Mouse (Mus musculus): ENCODE measurements around the gene Hist1h4f. TPM values are rescaled to one million over a fixed set of nuclear protein-coding genes. Genes with fewer than 3 reads are reported as not detected.
"Not testable (repeated sequence)": the region's sequence is repeated elsewhere in the genome, so short reads cannot be mapped to it uniquely, and the experiment has no call there.

Hist1h4f gene
- polyA plus RNA-seq, 1 experiment from 2014 or later, result 0.95 TPM

DNA sequence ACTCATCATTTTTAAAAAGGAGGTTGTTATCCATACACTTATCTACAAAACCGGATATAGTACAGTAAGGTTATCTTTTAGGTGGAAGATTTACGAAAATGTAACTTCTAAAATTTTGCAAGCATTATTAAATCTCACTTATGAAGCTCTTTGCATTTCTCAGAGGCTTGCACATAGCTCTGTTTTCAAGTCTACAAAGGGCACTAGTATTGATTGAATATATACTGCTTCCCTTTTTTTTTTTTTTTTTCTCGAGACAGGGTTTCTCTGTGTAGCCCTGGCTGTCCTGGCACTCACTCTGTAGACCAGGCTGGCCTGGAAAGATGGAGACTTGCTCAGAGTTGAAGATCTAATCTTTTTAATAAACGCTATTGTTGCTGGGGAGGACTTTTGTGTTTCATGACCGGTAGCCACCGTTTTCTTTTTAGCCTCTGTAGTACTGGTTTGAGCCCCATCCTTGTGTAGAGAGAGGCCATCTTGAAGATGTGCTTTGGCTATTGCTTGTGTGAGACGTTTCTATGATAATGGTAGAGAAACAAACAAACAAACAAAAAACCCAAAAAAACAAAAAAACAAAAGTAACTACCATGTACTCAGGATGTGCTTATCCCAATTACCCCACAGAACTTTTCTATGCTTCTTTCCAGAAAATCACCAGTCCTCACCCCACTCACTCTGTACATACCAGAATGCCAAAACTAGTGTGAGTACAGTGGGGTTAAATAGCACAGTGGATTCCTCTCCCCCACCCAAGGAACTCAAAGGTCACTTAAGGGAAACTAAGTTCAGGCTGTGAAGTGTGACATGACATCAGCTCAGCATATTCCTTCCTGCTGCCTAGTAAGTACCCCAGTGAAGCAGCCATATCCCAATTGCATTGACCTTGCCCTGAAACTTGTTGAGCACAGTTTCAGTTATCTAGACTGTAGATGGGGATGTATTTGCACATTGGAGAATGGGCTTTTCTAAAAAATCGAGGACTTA lies 775 bp upstream of the Hist1h4f start:
- Histone ChIP-seq H3K36me3 (no peaks in the 10 kb centered on the region), H3K4me2 (peak overlapping the region; percentile 77), H3K4me3 (peak overlapping the region; percentile 55; the same call in 1 of the 2 replicates), H3K27ac (ENCODE audit: poor library complexity, severe bottlenecking) (peak overlapping the region; percentile 87), H3K27me3 (replicated peaks) (no peaks in the 10 kb centered on the region), H3K9ac (peak overlapping the region; percentile 75; the same call in 1 of the 2 replicates), H3K9me3 (replicated peaks) (no peaks in the 10 kb centered on the region), H3K4me1 (replicated peaks) (peaks cover 9% of the 10 kb centered on the region)
- ATAC-seq (ENCODE audit: insufficient number of reproducible peaks, low FRiP score), result no peak
- 56% methylated on average over 8 of the region's 8 CpGs for WGBS

DNA sequence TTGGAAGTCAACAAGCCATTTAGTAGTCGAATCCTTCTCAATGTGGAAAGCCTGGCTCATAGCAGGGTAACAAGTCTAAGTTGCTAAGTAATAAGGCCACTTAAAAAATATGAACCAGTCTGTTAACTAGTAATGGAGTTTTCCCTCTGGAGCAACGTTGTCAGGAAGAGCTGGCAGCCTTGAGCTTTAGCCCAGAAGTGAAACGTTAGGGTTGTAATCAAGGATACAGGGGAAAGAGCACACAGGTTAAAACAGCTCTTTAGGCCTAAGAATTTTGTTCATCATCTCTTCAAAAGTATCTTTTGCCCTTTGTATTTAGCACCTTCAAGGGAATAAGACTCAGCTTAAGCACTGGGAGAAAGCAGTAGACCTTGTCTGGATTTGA lies 695 bp downstream of the Hist1h4f start:
- peaks cover 6% of the 10 kb centered on the region for H3K4me1 ChIP-seq (replicated peaks)
- peak overlapping the region; percentile 77 for H3K4me2 ChIP-seq
- no peaks in the 10 kb centered on the region for H3K36me3 ChIP-seq
- H3K27ac ChIP-seq (ENCODE audit: poor library complexity, severe bottlenecking), result peak overlapping the region; percentile 87
- ATAC-seq (ENCODE audit: insufficient number of reproducible peaks, low FRiP score), result no peak
- WGBS, result 6% methylated on average over 3 of the region's 3 CpGs
- no peaks in the 10 kb centered on the region for H3K9me3 ChIP-seq (replicated peaks)
- peak overlapping the region; percentile 55 for H3K4me3 ChIP-seq
- peak overlapping the region; percentile 75 for H3K9ac ChIP-seq
- H3K27me3 ChIP-seq (replicated peaks), result no peaks in the 10 kb centered on the region

DNA sequence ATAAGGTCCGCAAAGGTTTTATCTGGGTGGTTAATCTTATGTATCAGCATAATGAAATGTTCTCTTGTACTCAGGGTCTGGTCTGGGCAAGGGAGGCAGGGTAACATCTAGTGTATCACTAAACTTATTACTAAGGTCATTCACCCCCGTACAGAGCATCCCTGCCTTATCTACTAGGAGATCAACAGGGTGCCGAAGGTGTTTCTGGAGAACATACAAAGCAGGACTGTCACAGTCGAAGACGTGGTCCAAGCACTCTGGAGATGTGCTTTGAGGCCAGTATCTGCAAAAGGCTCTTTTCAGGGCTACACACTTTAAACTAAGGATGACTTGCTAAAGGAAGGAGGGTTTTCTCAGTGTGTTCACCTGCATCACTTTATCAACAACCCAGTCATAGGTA lies 4.8 kb downstream of the Hist1h4f start:
- Histone ChIP-seq H3K4me1 (replicated peaks) (peaks cover 9% of the 10 kb centered on the region), H3K36me3 (no peaks in the 10 kb centered on the region), H3K4me3 (no peak overlapping the region), H3K27me3 (replicated peaks) (no peaks in the 10 kb centered on the region), H3K4me2 (no peak overlapping the region), H3K9me3 (replicated peaks) (no peaks in the 10 kb centered on the region), H3K27ac (ENCODE audit: poor library complexity, severe bottlenecking) (no peak overlapping the region), H3K9ac (no peak overlapping the region)
- 71% methylated on average over 5 of the region's 5 CpGs for WGBS
- ATAC-seq (ENCODE audit: insufficient number of reproducible peaks, low FRiP score), result no peak

DNA sequence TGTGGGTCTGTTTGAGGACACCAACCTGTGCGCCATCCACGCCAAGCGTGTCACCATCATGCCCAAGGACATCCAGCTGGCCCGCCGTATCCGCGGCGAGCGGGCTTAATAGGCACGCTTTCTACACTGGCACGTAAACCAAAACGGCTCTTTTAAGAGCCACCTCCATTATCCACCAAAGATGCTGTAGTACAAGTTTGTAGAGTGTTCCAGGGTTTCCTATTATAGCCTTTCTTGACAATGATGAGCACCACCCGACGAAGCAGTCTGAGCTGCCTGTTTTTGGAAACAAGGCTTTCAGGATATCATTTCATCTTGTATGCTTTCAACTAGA lies 6.7 kb downstream of the Hist1h4f start:
- Histone ChIP-seq H3K4me2 (peak overlapping the region; percentile 58), H3K9ac (peak overlapping the region; percentile 74; the same call in 1 of the 2 replicates), H3K4me3 (peak overlapping the region; percentile 57), H3K27ac (ENCODE audit: poor library complexity, severe bottlenecking) (peak overlapping the region; percentile 94)
- not testable (repeated sequence) for H3K27me3 ChIP-seq (replicated peaks); H3K9me3 ChIP-seq (replicated peaks); H3K4me1 ChIP-seq (replicated peaks); H3K36me3 ChIP-seq
- WGBS, result under 1% methylated on average over 12 of the region's 14 CpGs
- peak; percentile 42 for ATAC-seq (ENCODE audit: insufficient number of reproducible peaks, low FRiP score)

GRCm38 (mm10) chr13:23543965-23544786 lies 7.3 kb downstream of the Hist1h4f start, which contains the start of gene Hist1h3f:
Gene Hist1h3f, plus strand, starts transcription at chr13:23544052.
- Histone ChIP-seq H3K9me3 (replicated peaks) (no peaks in the 10 kb centered on the region), H3K27me3 (replicated peaks) (no peaks in the 10 kb centered on the region), H3K27ac (ENCODE audit: poor library complexity, severe bottlenecking) (peak within 1 kb of the TSS; percentile 94), H3K4me2 (peak within 1 kb of the TSS; percentile 82), H3K4me1 (replicated peaks) (peaks cover 5% of the 10 kb centered on the region; the same call in 1 of the 2 replicates), H3K4me3 (peak within 1 kb of the TSS; percentile 57), H3K36me3 (no peaks in the 10 kb centered on the region), H3K9ac (peak within 1 kb of the TSS; percentile 74)
- WGBS, result under 1% methylated on average over 26 of the region's 45 CpGs
- peak; percentile 90 for ATAC-seq (ENCODE audit: insufficient number of reproducible peaks, low FRiP score)

- not testable (repeated sequence) for H3K9me3 ChIP-seq (replicated peaks); H3K27me3 ChIP-seq (replicated peaks); H3K36me3 ChIP-seq; H3K4me1 ChIP-seq (replicated peaks)
- WGBS, result 1% methylated on average over 42 of the region's 42 CpGs
- Histone ChIP-seq H3K9ac (peak within 1 kb of the TSS; percentile 71), H3K4me3 (peak within 1 kb of the TSS; percentile 57), H3K27ac (ENCODE audit: poor library complexity, severe bottlenecking) (peak within 1 kb of the TSS; percentile 94), H3K4me2 (peak within 1 kb of the TSS; percentile 82)
- ATAC-seq (ENCODE audit: insufficient number of reproducible peaks, low FRiP score), result peak; percentile 93
Observed at GRCm38 (mm10) chr13:23542999-23543607, 8.3 kb downstream of the Hist1h4f start, which contains the start of gene Hist1h2bh. Gene Hist1h2bh, minus strand, starts transcription at chr13:23543392.

DNA sequence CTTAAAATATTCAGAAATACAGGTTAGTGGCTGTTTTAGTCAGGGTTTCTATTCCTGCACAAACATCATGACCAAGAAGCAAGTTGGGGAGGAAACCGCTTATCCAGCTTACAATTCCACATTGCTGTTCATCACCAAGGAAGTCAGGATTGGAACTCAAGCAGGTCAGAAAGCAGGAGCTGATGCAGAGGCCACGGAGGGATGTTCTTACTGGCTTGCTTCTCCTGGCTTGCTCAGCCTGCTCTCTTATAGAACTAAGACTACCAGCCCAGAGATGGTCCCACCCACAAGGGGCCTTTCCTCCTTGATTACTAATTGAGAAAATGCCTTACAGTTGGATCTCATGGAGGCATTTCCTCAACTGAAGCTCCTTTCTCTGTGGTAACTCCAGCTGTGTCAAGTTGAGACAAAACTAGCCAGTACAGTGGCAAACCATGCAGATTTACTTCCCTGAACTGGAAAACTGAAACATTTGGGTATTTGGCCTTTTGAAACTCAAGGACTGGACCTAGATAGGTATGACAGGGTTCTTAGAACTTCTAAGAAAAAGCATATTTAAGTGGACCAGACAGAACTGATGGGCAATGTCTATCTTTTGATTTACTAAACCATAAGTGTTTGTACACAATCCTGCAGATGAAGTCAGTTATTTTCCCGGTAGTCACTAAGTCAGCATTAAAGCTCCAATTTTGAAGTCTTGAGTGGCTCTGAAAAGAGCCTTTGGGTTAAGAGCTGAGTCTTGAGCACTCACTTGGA lies 9.0 kb downstream of the Hist1h4f start:
- not testable (repeated sequence) for H3K27me3 ChIP-seq (replicated peaks); ATAC-seq (ENCODE audit: insufficient number of reproducible peaks, low FRiP score); H3K4me1 ChIP-seq (replicated peaks); H3K9me3 ChIP-seq (replicated peaks); H3K36me3 ChIP-seq
- peak overlapping the region; percentile 94 for H3K27ac ChIP-seq (ENCODE audit: poor library complexity, severe bottlenecking)
- H3K4me3 ChIP-seq, result peak overlapping the region; percentile 56
- peak overlapping the region; percentile 82 for H3K4me2 ChIP-seq
- H3K9ac ChIP-seq, result peak overlapping the region; percentile 71
- WGBS, result 8% methylated on average over 3 of the region's 3 CpGs

DNA sequence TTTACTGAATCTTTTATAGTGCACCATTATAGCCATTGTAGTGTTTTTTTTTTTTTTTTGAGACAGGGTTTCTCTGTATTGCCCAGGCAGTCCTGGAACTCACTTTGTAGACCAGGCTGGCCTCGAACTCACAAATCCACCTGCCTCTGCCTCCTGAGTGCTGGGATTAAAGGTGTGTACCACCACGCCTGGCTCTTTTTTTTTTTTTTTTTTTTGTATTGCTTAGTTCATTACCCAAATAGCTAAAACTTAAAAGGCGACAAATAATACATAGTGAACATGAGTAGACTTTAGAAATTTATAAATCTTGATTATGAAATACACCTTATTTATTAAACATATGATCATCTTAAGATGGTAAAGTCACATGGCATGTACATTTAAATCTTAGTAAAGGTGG lies 10.0 kb downstream of the Hist1h4f start:
- 78% methylated on average over 3 of the region's 3 CpGs for WGBS
- Histone ChIP-seq H3K4me3 (no peak overlapping the region), H3K4me2 (no peak overlapping the region), H3K27ac (ENCODE audit: poor library complexity, severe bottlenecking) (no peak overlapping the region), H3K4me1 (replicated peaks) (peaks cover 10% of the 10 kb centered on the region), H3K9ac (no peak overlapping the region), H3K36me3 (no peaks in the 10 kb centered on the region), H3K27me3 (replicated peaks) (no peaks in the 10 kb centered on the region), H3K9me3 (replicated peaks) (no peaks in the 10 kb centered on the region)
- no peak for ATAC-seq (ENCODE audit: insufficient number of reproducible peaks, low FRiP score)

GRCm38 (mm10) chr13:23539821-23540220 lies 11.6 kb downstream of the Hist1h4f start:
- not testable (repeated sequence) for H3K4me3 ChIP-seq; H3K9me3 ChIP-seq (replicated peaks); H3K27me3 ChIP-seq (replicated peaks); ATAC-seq (ENCODE audit: insufficient number of reproducible peaks, low FRiP score); H3K4me2 ChIP-seq; H3K27ac ChIP-seq (ENCODE audit: poor library complexity, severe bottlenecking); H3K36me3 ChIP-seq; H3K9ac ChIP-seq
- 59% methylated on average over 1 of the region's 1 CpGs for whole genome bisulfite sequencing
- peaks cover 15% of the 10 kb centered on the region for H3K4me1 ChIP-seq (replicated peaks)

DNA sequence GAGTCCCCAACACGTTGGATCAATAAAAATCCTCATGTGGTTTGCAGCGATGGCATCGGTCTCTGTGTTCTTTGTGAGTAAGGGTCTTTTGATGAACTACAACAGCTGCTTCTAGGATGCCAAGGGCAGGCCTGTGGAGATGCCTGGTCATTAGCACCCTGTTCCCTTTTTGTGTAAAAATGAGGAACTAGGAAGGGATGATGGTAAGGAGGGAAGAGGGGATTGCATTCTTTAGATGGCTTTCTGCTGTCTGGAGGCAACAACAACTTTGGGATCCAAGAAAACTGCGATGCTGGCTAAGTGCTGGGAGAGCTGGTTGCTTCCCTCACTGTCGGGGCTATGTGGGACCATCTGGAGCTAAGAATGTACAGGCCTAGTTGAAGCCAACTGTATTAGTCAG lies 13.2 kb downstream of the Hist1h4f start:
- Histone ChIP-seq H3K27ac (ENCODE audit: poor library complexity, severe bottlenecking) (no peak overlapping the region), H3K4me2 (no peak overlapping the region), H3K4me3 (no peak overlapping the region), H3K4me1 (replicated peaks) (peaks cover 19% of the 10 kb centered on the region), H3K9ac (no peak overlapping the region), H3K27me3 (replicated peaks) (no peaks in the 10 kb centered on the region), H3K9me3 (replicated peaks) (no peaks in the 10 kb centered on the region), H3K36me3 (no peaks in the 10 kb centered on the region)
- no peak for ATAC-seq (ENCODE audit: insufficient number of reproducible peaks, low FRiP score)
- 84% methylated on average over 5 of the region's 5 CpGs for WGBS

Measured in heart, embryonic 12.5 days (tissue).